Mouse (Mus musculus) forebrain, embryonic 12.5 days (tissue): ENCODE data around the gene Gm49510. TPM values are rescaled to one million over a fixed set of nuclear protein-coding genes. Genes with fewer than 3 reads are reported as not detected.
A peak's percentile ranks its signal among the peaks of the same experiment; 100 is the strongest.
"Not testable (repeated sequence)": the region's sequence is repeated elsewhere in the genome, so short reads cannot be mapped to it uniquely, and the experiment has no call there.

Source experiments
- ATAC-seq: fragments of 200-750 bp; cut with Nextera tagmentation; 2 replicates; pipeline ENCODE4 v1.8.0; 2017; ENCODE audit warnings: moderate TSS enrichment; ENCODE audit not compliant: low FRiP score
- H3K27ac ChIP-seq: fragments of 300-500 bp; sonication (generic); 2 replicates; pipeline ENCODE4 v1.5.1; 2016; ENCODE audit warnings: mild to moderate bottlenecking
- H3K27me3 ChIP-seq: fragments of 300-500 bp; sonication (generic); 2 replicates; pipeline ENCODE4 v1.6.1; 2016; ENCODE audit warnings: mild to moderate bottlenecking
- H3K36me3 ChIP-seq: fragments of 300-500 bp; sonication (generic); replicated peaks from 2 replicates; pipeline ENCODE4 v1.6.1; 2016; ENCODE audit warnings: mild to moderate bottlenecking
- H3K4me1 ChIP-seq: fragments of 300-500 bp; sonication (generic); 2 replicates; pipeline ENCODE4 v1.6.1; 2016
- H3K4me2 ChIP-seq: fragments of 300-500 bp; sonication (generic); 2 replicates; pipeline ENCODE4 v1.6.1; 2016; ENCODE audit warnings: mild to moderate bottlenecking, moderate library complexity
- H3K4me3 ChIP-seq: fragments of 300-500 bp; sonication (generic); replicated peaks from 2 replicates; pipeline ENCODE4 v1.5.1; 2016; ENCODE audit warnings: mild to moderate bottlenecking
- H3K9ac ChIP-seq: fragments of 300-500 bp; sonication (generic); 2 replicates; pipeline ENCODE4 v1.6.1; 2016; ENCODE audit warnings: mild to moderate bottlenecking
- H3K9me3 ChIP-seq: fragments of 300-500 bp; sonication (generic); 2 replicates; pipeline ENCODE4 v1.6.1; 2016
- WGBS: fragments of 180-500 bp; shearing (Covaris S2); methylation state at CpG from one replicate; pipeline ENCODE4 v1.1.7; 2016; 5-methylcytosine and 5-hydroxymethylcytosine counted together
- polyA plus RNA-seq: library from polyadenylated mRNA; unstranded; fragments of >200 nt; fragmentation: Nextera tagmentation; extraction: Ambion mirVana; gene quantifications from 2 replicates; pipeline ENCODE4 v1.2.1, GENCODE M21; 2016

Gene Gm49510
- polyA plus RNA-seq, 1 experiment from 2014 or later: not detected

- peak overlapping the region; percentile 74 for H3K27ac ChIP-seq
- H3K9ac ChIP-seq: no peak overlapping the region
- peak overlapping the region; percentile 6; the same call in 1 of the 2 replicates for H3K4me2 ChIP-seq
- peak; percentile 34; the same call in 1 of the 2 replicates for ATAC-seq
- no peaks in the 10 kb centered on the region for H3K36me3 ChIP-seq
- no peaks in the 10 kb centered on the region for H3K9me3 ChIP-seq
- H3K27me3 ChIP-seq: 0 out of 2 replicates have a peak, but pooled peaks cover under 1% of the 10 kb centered on the region
- H3K4me3 ChIP-seq: no peak overlapping the region
- H3K4me1 ChIP-seq: peaks cover 16% of the 10 kb centered on the region
- WGBS: 49% methylated on average over 7 of the region's 7 CpGs
These were observed 30.6 kb upstream of the Gm49510 start for GRCm38 (mm10) chr15:78868826-78869233.

DNA sequence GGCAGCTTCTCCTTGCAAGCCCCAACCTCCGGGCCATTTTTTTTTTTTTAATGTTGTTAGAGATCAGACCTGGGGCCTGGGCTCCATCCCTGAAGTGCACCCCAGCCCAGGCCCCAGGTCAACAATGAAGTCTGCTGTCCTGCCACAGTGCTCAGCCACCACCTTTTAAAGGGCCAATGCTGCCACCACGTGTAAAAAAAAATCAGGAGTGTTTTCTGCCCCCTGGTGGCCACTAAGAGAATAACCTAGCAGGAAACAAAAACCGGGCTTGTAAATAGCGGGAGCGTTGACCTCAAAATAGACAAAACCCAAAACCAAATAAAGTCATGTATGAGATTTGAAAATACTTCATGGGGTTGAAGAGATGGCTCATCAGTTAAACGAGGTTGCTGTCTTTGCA lies 29.7 kb upstream of the Gm49510 start:
- Histone ChIP-seq H3K9me3 (no peaks in the 10 kb centered on the region), H3K36me3 (no peaks in the 10 kb centered on the region), H3K4me2 (no peak overlapping the region), H3K4me3 (no peak overlapping the region), H3K9ac (no peak overlapping the region), H3K27me3 (no peaks in the 10 kb centered on the region), H3K4me1 (peaks cover 20% of the 10 kb centered on the region), H3K27ac (no peak overlapping the region)
- no peak for ATAC-seq
- WGBS: 26% methylated on average over 6 of the region's 6 CpGs

DNA sequence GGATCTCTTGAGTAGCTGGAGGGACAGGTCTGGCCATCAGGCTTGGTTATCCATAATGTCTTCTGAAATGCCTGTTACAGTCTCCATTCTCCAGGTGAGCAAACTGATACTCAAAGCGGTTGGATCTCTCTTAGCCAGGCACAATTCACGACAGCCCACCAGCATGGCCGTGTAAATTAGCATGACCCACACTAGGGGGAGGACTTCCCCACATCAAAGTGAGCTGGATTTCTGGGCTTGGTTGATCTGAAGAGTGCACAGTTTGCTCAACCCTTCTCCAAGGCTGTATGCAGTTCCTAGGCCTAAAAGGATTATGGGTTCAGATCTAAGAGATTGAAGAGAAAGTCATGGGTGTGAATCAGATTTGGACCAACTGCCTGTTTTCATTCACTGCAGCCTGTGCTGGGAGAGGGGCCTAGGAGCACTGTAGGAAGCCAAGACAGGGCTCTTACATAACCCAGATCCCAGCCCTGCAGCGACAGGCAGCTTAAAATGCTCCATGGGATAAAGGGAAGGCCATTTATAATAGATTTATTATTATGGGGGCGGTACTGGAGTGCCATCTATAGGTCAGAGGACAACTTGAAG lies 27.4 kb upstream of the Gm49510 start:
- Histone ChIP-seq H3K4me1 (peaks cover 35% of the 10 kb centered on the region), H3K27ac (no peak overlapping the region), H3K9ac (no peak overlapping the region), H3K4me3 (no peak overlapping the region), H3K27me3 (no peaks in the 10 kb centered on the region), H3K9me3 (no peaks in the 10 kb centered on the region), H3K36me3 (no peaks in the 10 kb centered on the region), H3K4me2 (no peak overlapping the region)
- WGBS: 64% methylated on average over 5 of the region's 5 CpGs
- no peak for ATAC-seq

- H3K36me3 ChIP-seq: no peaks in the 10 kb centered on the region
- H3K9ac ChIP-seq: no peak overlapping the region; the same call in 1 of the 2 replicates
- H3K4me2 ChIP-seq: no peak overlapping the region
- no peak overlapping the region for H3K4me3 ChIP-seq
- peaks cover 33% of the 10 kb centered on the region for H3K4me1 ChIP-seq
- H3K27ac ChIP-seq: peak overlapping the region; percentile 25
- WGBS: 60% methylated on average over 13 of the region's 13 CpGs
- no peak for ATAC-seq
- H3K9me3 ChIP-seq: no peaks in the 10 kb centered on the region
- H3K27me3 ChIP-seq: no peaks in the 10 kb centered on the region
These were observed 25.5 kb upstream of the Gm49510 start for GRCm38 (mm10) chr15:78873803-78874435.

GRCm38 (mm10) chr15:78874989-78875388 lies 24.5 kb upstream of the Gm49510 start:
- peaks cover 4% of the 10 kb centered on the region; the same call in 1 of the 2 replicates for H3K36me3 ChIP-seq
- no peak for ATAC-seq

DNA sequence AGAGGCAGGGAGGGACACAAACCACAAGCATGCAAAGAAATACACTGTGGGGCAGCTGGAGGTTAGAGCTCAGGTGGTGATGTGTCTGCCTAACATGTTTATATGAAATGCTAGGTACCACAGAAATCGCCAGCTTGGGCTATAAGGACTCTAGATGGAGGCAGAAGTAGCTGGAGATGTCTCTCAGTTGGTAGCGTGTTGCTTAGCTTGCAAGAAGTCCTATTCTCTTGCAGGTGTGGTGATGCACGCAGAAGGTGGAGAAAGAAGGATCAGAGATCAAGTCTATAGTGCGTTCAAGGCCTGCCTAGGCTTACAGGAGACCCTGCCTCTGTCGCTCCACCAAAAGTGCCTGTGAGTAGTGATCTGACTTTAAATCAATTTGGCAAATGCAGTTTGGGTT lies 23.9 kb upstream of the Gm49510 start:
- Histone ChIP-seq H3K27ac (peak overlapping the region; percentile 98), H3K4me1 (peaks cover 42% of the 10 kb centered on the region), H3K4me3 (no peak overlapping the region), H3K27me3 (no peaks in the 10 kb centered on the region), H3K9ac (peak overlapping the region; percentile 87; the same call in 1 of the 2 replicates), H3K36me3 (peaks cover 9% of the 10 kb centered on the region; the same call in 1 of the 2 replicates), H3K9me3 (no peaks in the 10 kb centered on the region), H3K4me2 (no peak overlapping the region)
- 84% methylated on average over 5 of the region's 5 CpGs for WGBS
- ATAC-seq: no peak

More at GRCm38 (mm10) chr15:78874989-78875388, 24.5 kb upstream of the Gm49510 start:
- Histone ChIP-seq H3K4me2 (no peak overlapping the region), H3K27me3 (no peaks in the 10 kb centered on the region), H3K9me3 (no peaks in the 10 kb centered on the region), H3K9ac (no peak overlapping the region), H3K4me3 (no peak overlapping the region), H3K4me1 (peaks cover 42% of the 10 kb centered on the region), H3K27ac (no peak overlapping the region)
- 75% methylated on average over 8 of the region's 8 CpGs for WGBS

DNA sequence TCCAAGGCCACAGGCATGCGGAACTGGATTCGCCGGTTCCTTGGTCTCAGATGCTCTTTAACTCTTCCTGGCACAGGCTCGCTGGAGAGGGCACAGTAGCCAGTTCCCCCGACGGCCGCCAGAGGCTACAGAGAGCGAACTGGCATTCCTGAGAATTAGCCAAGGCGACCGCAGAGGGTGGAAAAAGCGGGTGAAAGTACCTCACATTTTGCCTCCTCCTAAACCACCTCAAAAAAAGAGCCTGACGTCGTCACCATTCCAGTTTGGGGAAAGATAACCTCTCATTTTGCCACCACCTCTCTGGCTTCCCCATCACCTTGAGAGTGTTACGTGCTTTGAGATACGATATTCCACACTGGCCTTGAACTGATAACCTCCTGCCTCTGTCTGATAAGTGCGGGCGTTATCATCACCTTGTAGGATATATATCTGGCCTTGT lies 23.2 kb upstream of the Gm49510 start:
- peak overlapping the region; percentile 86 for H3K4me2 ChIP-seq
- H3K27ac ChIP-seq: peak overlapping the region; percentile 98
- no peaks in the 10 kb centered on the region for H3K27me3 ChIP-seq
- peak; percentile 16; the same call in 1 of the 2 replicates for ATAC-seq
- 5% methylated on average over 17 of the region's 17 CpGs for WGBS
- H3K4me3 ChIP-seq: peak overlapping the region; percentile 73
- peak overlapping the region; percentile 87 for H3K9ac ChIP-seq
- H3K9me3 ChIP-seq: no peaks in the 10 kb centered on the region
- peaks cover 42% of the 10 kb centered on the region for H3K4me1 ChIP-seq
- H3K36me3 ChIP-seq: peaks cover 17% of the 10 kb centered on the region

- H3K9me3 ChIP-seq: no peaks in the 10 kb centered on the region
- peaks cover 42% of the 10 kb centered on the region for H3K4me1 ChIP-seq
- ATAC-seq: peak; percentile 91
- under 1% methylated on average over 69 of the region's 95 CpGs for WGBS
- no peaks in the 10 kb centered on the region for H3K27me3 ChIP-seq
- H3K27ac ChIP-seq: peak within 1 kb of the TSS; percentile 98
- peak within 1 kb of the TSS; percentile 87 for H3K9ac ChIP-seq
- peak within 1 kb of the TSS; percentile 86 for H3K4me2 ChIP-seq
- peaks cover 25% of the 10 kb centered on the region for H3K36me3 ChIP-seq
- peak within 1 kb of the TSS; percentile 73 for H3K4me3 ChIP-seq
These were observed 22.3 kb upstream of the Gm49510 start, which contains the start of gene Gga1 for GRCm38 (mm10) chr15:78876991-78877809. Gene Gga1, plus strand, starts transcription at chr15:78877190.

DNA sequence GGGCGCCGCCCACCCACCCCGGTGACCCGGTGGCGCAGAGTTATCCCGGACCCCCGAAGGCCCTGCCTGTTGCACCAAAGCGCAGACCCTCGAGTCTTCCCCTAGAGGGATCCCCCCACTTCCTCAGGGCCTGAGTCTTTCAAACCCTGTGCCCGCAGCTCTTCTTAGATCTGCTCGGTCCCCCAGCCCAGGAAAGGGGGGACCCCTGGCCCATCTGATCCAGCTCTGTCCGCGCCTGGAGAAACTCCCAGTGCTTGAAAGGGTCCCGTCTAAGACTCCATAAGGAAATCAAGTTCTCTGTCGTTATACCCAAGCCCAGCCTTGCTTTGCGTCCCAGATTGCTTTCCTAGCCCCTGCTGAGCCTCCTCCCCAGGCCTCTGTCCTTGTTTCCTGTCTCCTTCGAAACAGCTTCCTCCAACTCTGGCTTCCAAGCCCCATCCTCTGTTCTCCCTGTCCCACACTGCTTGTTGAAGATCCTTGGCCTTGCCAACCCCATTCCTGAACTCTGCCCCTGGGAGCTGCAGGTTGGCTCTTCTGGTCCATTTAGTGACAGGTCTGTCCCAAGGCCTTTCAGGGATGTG lies 21.6 kb upstream of the Gm49510 start:
- Histone ChIP-seq H3K4me3 (peak overlapping the region; percentile 73), H3K9ac (peak overlapping the region; percentile 87), H3K4me1 (peaks cover 38% of the 10 kb centered on the region), H3K36me3 (peaks cover 32% of the 10 kb centered on the region), H3K27me3 (no peaks in the 10 kb centered on the region), H3K27ac (peak overlapping the region; percentile 98), H3K9me3 (no peaks in the 10 kb centered on the region), H3K4me2 (peak overlapping the region; percentile 86)
- WGBS: 1% methylated on average over 15 of the region's 17 CpGs
- no peak; the same call in 1 of the 2 replicates for ATAC-seq

DNA sequence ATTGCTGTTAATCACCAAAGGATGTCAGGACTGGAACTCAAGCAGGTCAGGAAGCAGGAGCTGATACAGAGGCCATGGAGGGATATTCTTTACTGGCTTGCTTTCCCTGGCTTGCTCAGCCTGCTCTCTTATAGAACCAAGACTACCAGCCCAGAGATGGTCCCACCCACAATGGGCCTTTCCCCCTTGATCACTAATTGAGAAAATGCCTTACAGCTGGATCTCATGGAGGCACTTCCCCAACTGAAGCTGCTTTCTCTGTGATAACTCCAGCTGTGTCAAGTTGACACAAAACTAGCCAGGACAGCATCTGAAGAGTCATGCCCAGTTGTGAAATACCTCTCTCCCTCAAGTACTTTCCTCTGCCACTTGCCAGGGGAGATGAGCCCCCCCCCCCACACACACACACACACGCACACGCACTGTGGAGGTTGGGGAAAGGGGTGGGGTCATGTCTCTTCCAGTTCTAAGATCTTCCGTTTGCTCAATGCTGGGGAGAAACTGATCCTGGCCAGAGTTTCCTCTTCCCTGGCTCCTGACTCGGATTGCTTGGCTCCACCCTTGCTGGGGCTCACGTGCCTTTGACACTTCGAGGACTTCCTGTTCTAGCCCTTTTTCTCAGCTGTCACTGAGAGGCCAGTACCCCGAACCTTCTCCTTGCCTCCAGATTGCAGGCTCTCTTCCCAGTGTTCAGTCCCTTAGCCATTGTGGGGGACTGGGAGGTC lies 20.5 kb upstream of the Gm49510 start:
- H3K36me3 ChIP-seq: peaks cover 42% of the 10 kb centered on the region
- ATAC-seq, H3K4me3 ChIP-seq, H3K9me3 ChIP-seq, H3K4me2 ChIP-seq, H3K27ac ChIP-seq, H3K27me3 ChIP-seq: not testable (repeated sequence)
- 62% methylated on average over 7 of the region's 7 CpGs for WGBS
- H3K9ac ChIP-seq: peak overlapping the region; percentile 1; the same call in 1 of the 2 replicates
- H3K4me1 ChIP-seq: peaks cover 35% of the 10 kb centered on the region

GRCm38 (mm10) chr15:78880432-78880831 lies 19.0 kb upstream of the Gm49510 start:
- 0 out of 2 replicates have a peak overlapping the region, but pooled peaks have one; percentile 25 for H3K9ac ChIP-seq
- no peak overlapping the region for H3K4me3 ChIP-seq
- H3K4me1 ChIP-seq: peaks cover 30% of the 10 kb centered on the region
- H3K36me3 ChIP-seq: peaks cover 55% of the 10 kb centered on the region
- no peaks in the 10 kb centered on the region for H3K27me3 ChIP-seq
- no peak overlapping the region for H3K27ac ChIP-seq
- H3K4me2 ChIP-seq: no peak overlapping the region
- ATAC-seq: no peak
- H3K9me3 ChIP-seq: no peaks in the 10 kb centered on the region
- 96% methylated on average over 8 of the region's 8 CpGs for WGBS
